Mouse (Mus musculus): ENCODE measurements around the gene Eps8l1. TPM values are rescaled to one million over a fixed set of nuclear protein-coding genes. Genes with fewer than 3 reads are reported as not detected.
A peak's percentile ranks its signal among the peaks of the same experiment; 100 is the strongest.

The Eps8l1 gene
- polyA plus RNA-seq, 1 experiment, result 2.9 TPM

DNA sequence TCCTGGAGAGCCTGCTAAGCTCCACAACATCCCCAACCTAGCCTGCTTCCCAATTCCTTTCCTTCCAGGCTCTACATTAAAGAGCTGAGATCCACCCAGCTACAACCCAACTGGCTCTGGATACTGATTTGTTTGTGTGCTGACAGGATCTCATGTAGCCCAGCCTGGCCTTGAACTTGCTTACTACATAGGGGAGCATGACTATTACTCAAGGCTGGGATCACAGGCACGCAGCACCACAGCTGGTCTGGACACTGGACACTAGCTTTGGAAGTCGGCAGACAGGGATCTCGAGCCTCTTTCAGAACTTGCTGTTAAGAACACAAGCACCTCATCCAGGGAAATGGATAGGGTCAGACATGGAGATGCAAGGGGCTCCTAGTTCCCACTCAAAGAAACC lies 36.0 kb downstream of the Eps8l1 start:
- Histone ChIP-seq H3K4me3 (ENCODE audit: insufficient read depth, low read length) (no peak overlapping the region), H3K27ac (ENCODE audit: insufficient read depth, low read length) (no peak overlapping the region), H3K4me1 (ENCODE audit: control insufficient read depth, insufficient read depth, low read length) (peaks cover 24% of the 10 kb centered on the region)
- TF ChIP-seq POLR2A (IDR thresholded peaks at IDR 0.05; ENCODE audit: low read depth, low read length), result no peak
- TF ChIP-seq CTCF (IDR thresholded peaks at IDR 0.05; ENCODE audit: borderline replicate concordance, insufficient read depth, low read length), result no peak

DNA sequence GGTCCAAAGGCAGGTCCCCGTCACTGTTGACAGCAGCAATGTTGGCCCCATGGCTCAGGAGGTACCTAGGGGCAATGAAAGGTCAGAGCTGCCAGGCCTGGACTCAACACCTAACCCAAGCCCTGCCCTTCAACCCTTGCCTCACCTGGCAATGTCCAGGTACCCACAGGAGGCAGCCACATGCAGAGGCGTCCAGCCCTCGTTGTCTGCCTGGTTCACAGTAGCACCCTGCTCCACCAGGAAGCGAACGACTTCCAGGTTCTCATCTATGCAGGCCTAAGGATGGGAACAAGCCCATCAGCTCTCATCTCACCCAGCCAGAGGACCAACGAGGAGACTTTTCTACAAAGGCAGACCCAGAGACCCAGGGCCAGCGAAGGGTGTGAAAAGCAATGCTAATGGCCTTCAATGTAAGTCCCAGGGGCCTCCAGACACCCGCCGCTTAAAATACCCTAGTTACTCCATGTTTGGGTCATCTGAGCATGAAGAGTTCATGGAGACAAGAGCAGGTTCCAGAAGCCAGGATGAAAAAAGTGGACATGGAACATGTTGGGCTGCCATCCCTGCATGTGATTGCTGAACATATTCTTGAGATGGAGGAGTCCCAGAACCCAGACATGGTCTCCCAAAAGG lies 36.9 kb downstream of the Eps8l1 start:
- H3K27ac ChIP-seq (ENCODE audit: insufficient read depth, low read length), result no peak overlapping the region
- H3K4me1 ChIP-seq (ENCODE audit: control insufficient read depth, insufficient read depth, low read length), result peaks cover 23% of the 10 kb centered on the region
- H3K4me3 ChIP-seq (ENCODE audit: insufficient read depth, low read length), result no peak overlapping the region
- no peak for TF ChIP-seq POLR2A (IDR thresholded peaks at IDR 0.05; ENCODE audit: low read depth, low read length)
- TF ChIP-seq CTCF (IDR thresholded peaks at IDR 0.05; ENCODE audit: borderline replicate concordance, insufficient read depth, low read length), result no peak

DNA sequence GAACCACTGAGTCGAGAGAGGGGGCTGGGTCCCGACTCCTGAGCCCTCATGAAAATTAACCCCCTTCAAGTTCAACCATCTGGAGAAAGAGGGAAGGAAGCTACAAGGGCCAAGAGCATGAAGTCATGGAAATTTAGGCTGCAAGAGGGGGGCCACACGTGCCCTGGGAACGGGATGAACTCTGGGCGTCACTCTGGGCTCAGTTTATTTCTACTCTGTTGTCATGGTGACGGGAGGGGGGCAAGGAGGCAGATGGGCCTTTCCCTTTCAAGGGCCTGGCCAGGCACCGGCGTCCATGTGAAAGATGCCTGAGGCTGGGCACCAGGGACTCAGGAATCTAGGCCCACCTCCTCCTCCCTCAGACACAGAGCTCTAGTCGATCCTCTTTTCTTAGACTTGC lies 37.8 kb downstream of the Eps8l1 start:
- H3K27ac ChIP-seq (ENCODE audit: insufficient read depth, low read length), result no peak overlapping the region
- no peak overlapping the region for H3K4me3 ChIP-seq (ENCODE audit: insufficient read depth, low read length)
- peaks cover 15% of the 10 kb centered on the region for H3K4me1 ChIP-seq (ENCODE audit: control insufficient read depth, insufficient read depth, low read length)
- TF ChIP-seq POLR2A (IDR thresholded peaks at IDR 0.05; ENCODE audit: low read depth, low read length) (no peak), CTCF (IDR thresholded peaks at IDR 0.05; ENCODE audit: borderline replicate concordance, insufficient read depth, low read length) (no peak)

DNA sequence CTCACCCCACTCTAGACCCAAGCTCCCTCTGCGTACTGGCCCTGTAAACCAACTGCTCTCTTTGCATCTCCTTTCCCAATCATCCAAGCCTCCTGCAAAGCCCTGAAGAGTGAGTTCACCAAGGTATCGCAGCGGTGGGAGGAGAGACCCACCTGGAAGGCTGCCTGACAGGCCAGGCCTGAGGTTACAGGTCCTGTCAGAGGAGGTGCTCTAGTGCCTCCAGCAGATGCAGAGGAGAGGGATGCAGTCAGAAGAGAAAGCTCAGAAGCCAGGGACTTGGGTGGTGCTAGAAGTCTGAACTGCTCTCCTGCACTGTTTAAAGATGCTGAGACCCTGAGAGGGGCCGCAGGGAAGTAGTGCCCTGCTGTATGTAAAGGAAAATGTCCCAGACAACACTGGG lies 38.6 kb downstream of the Eps8l1 start:
- Histone ChIP-seq H3K27ac (ENCODE audit: insufficient read depth, low read length) (no peak overlapping the region), H3K4me3 (ENCODE audit: insufficient read depth, low read length) (0 out of 2 replicates have a peak overlapping the region, but pooled peaks have one; percentile 79)
- TF ChIP-seq POLR2A (IDR thresholded peaks at IDR 0.05; ENCODE audit: low read depth, low read length) (no peak), CTCF (IDR thresholded peaks at IDR 0.05; ENCODE audit: borderline replicate concordance, insufficient read depth, low read length) (no peak)

DNA sequence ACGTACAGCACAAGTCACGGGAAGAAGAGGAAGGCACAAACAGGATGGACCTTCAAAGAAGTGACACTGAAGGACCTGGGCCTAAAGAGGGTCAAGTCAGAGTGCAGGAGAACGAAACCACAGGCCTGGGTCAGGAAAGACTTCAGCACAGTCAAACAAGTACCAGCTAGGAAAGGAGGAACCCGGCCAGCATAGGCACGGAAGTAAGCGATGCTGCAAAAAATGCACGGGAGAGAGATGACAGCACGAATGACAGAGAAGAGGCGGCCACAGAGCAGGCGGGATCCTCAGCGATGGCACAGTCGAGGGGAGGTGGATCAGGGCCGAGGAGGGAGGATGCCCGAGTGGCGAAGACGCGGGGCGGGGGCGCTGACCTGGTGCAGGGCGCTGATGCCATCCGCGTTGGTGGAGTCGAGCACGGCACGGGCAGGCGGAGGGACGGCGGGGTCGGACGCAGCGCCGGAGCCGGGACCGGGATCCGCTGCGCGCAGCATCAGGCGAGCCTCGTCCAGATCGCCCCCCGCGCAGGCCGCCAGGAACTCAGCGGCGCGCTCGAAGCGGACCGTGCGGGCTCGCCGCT lies 40.5 kb downstream of the Eps8l1 start:
- Histone ChIP-seq H3K4me1 (ENCODE audit: control insufficient read depth, insufficient read depth, low read length) (peaks cover 15% of the 10 kb centered on the region), H3K27ac (ENCODE audit: insufficient read depth, low read length) (peak overlapping the region; percentile 51; the same call in 1 of the 2 replicates), H3K4me3 (ENCODE audit: insufficient read depth, low read length) (peak overlapping the region; percentile 79)
- TF ChIP-seq POLR2A (IDR thresholded peaks at IDR 0.05; ENCODE audit: low read depth, low read length) (no peak; the same call in 1 of the 2 replicates), CTCF (IDR thresholded peaks at IDR 0.05; ENCODE audit: borderline replicate concordance, insufficient read depth, low read length) (no peak)

More for the DNA sequence above, 38.6 kb downstream of the Eps8l1 start:
- peaks cover 15% of the 10 kb centered on the region for H3K4me1 ChIP-seq (ENCODE audit: control insufficient read depth, insufficient read depth, low read length)

DNA sequence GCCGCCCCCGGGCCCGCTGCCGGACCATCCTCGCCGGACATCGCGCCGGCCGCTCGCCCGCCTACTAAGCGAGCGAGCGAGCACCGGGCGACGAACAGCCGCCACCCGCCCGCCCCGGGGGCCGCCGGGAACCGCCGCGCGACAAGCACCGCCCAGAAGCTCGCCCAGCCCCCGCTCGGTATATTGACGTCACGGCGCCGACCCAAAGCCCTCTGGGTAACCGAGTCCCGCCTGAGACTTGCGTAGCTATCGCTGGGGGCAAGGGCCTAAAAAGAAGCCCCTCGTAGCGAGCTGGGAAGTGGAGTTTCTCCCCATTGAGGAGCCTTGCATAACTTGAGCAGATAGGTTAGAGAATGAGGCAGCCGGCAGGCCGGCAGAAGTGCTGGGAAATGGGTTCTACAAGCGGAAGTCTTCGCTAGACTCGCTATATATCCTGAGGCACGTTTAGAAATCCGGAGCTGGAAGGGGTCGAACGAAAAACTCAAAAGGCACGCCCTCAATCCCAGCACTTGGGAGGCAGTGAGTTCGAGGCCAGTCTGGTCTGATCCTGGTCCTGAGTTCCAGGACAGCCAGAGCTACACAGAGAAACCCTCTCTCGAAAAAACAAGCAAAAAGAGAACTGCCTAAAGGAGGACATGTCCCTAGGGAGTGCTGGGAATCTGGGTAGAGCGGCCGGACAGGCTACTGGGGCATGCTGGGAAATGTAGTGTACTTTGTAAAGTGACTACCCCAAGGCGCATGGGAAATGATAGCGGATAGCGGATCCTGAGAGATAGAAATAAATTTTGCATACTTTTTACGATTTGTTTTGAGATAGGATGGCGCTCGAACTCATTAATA lies 41.3 kb downstream of the Eps8l1 start, which contains the start of gene Ppp1r12c:
Gene Ppp1r12c (minus strand): TSS at position 123 of the 840 bp plus-strand sequence.
- Histone ChIP-seq H3K27ac (ENCODE audit: insufficient read depth, low read length) (peak within 1 kb of the TSS; percentile 85), H3K4me3 (ENCODE audit: insufficient read depth, low read length) (peak within 1 kb of the TSS; percentile 79), H3K4me1 (ENCODE audit: control insufficient read depth, insufficient read depth, low read length) (peaks cover 15% of the 10 kb centered on the region)
- no peak for TF ChIP-seq CTCF (IDR thresholded peaks at IDR 0.05; ENCODE audit: borderline replicate concordance, insufficient read depth, low read length)
- peak; percentile 62 for TF ChIP-seq POLR2A (IDR thresholded peaks at IDR 0.05; ENCODE audit: low read depth, low read length)

DNA sequence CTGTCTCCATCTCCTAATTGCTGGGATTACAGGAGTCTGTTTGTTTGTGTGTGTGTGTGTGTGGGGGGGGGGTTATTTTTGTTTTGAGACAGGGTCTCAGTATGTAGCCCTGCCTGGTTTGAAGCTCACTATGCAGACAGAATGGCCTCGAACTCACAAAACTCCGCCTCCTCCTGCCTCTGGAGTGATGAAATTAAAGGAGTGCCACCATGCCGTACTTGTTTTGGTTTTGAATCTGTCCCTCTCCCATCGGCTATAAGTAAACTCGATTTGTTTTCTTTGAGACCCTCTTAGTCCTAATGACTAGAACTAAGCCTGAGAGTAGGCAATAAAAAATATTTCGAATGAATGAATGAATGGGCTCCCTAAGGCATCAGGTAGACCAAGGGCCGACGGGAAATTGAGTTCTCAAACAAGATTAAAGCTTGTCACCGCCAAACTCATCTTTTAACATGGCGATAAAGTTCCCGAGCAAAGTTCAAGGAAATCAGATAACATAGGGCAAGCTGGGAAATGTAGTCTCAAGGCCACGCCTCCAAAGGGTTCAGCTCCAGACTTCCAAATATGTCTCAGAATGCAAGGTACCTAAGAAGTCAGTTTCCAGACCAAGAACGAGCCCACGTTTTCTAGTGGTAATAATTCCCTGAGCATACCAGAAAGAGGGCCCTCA lies 42.1 kb downstream of the Eps8l1 start:
- Histone ChIP-seq H3K4me3 (ENCODE audit: insufficient read depth, low read length) (peak overlapping the region; percentile 77), H3K27ac (ENCODE audit: insufficient read depth, low read length) (peak overlapping the region; percentile 85; the same call in 1 of the 2 replicates), H3K4me1 (ENCODE audit: control insufficient read depth, insufficient read depth, low read length) (peaks cover 15% of the 10 kb centered on the region)
- peak; percentile 37; the same call in 1 of the 2 replicates for TF ChIP-seq POLR2A (IDR thresholded peaks at IDR 0.05; ENCODE audit: low read depth, low read length)
- no peak for TF ChIP-seq CTCF (IDR thresholded peaks at IDR 0.05; ENCODE audit: borderline replicate concordance, insufficient read depth, low read length)

DNA sequence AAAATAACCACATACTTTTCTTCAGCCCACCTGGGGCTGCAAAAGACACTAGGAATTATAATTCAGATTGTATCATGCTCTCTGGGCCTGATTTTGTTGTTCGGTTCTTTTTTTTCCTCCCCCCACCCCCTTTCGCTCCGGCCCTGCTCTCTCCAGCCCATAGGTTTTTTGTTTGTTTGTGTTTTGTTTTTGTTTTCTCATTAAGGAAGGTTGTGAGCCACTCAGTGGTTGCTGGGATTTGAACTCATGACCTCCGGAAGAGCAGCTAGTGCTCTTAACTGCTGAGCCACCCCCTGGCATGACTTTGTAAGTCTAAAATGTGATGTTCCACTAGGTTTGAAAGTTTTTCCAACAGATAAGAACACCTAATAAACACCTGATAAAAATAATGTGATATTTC lies 42.6 kb downstream of the Eps8l1 start:
- Histone ChIP-seq H3K27ac (ENCODE audit: insufficient read depth, low read length) (no peak overlapping the region), H3K4me1 (ENCODE audit: control insufficient read depth, insufficient read depth, low read length) (peaks cover 15% of the 10 kb centered on the region), H3K4me3 (ENCODE audit: insufficient read depth, low read length) (no peak overlapping the region)

DNA sequence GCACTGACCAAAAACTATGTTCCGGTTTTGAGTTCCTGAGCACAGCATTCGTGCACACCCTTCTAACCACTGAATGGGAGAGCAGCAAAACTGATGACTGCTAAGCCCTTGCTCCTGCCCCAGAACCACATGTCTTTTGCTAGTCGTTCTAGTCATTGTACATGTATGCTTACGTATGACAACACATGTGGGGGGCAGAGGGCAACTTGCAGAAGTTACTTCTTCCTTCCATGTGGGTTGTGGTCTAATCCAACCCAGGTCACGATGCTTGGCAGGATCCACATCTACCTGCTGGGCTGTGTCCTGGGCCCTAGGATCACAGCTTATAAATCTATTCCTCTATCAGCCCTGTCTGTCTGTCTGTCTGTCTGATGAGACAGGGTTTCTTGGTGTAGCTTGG lies 43.4 kb downstream of the Eps8l1 start:
- no peak for TF ChIP-seq CTCF (IDR thresholded peaks at IDR 0.05; ENCODE audit: borderline replicate concordance, insufficient read depth, low read length)
- TF ChIP-seq POLR2A (IDR thresholded peaks at IDR 0.05; ENCODE audit: low read depth, low read length), result no peak
- H3K4me1 ChIP-seq (ENCODE audit: control insufficient read depth, insufficient read depth, low read length), result peaks cover 11% of the 10 kb centered on the region
- H3K27ac ChIP-seq (ENCODE audit: insufficient read depth, low read length), result no peak overlapping the region
- no peak overlapping the region for H3K4me3 ChIP-seq (ENCODE audit: insufficient read depth, low read length)

More for the DNA sequence above, 42.6 kb downstream of the Eps8l1 start:
- TF ChIP-seq POLR2A (IDR thresholded peaks at IDR 0.05; ENCODE audit: low read depth, low read length) (no peak), CTCF (IDR thresholded peaks at IDR 0.05; ENCODE audit: borderline replicate concordance, insufficient read depth, low read length) (no peak)

All from embryonic fibroblast, embryonic 13.5 days (primary cell).